Mouse (Mus musculus): ENCODE measurements around the gene Arhgap21.

The Arhgap21 gene

GRCm38 (mm10) chr2:20966176-20967100 lies 2.2 kb downstream of the Arhgap21 start:
- DNase-seq = no peak

- DNase-seq = no peak
Measured at GRCm38 (mm10) chr2:20965361-20965760, 3.3 kb downstream of the Arhgap21 start.

- no peak for DNase-seq
Measured at GRCm38 (mm10) chr2:20964461-20964860, 4.2 kb downstream of the Arhgap21 start.

- DNase-seq = no peak
Measured at GRCm38 (mm10) chr2:20963226-20963805, 5.4 kb downstream of the Arhgap21 start.

GRCm38 (mm10) chr2:20962284-20962683 lies 6.4 kb downstream of the Arhgap21 start:
- no peak for DNase-seq

- DNase-seq = peak; percentile 6
Measured at GRCm38 (mm10) chr2:20961825-20962224, 6.9 kb downstream of the Arhgap21 start.

GRCm38 (mm10) chr2:20961295-20961694 lies 7.4 kb downstream of the Arhgap21 start:
- no peak for DNase-seq

GRCm38 (mm10) chr2:20960668-20961035 lies 8.0 kb downstream of the Arhgap21 start:
- no peak for DNase-seq

GRCm38 (mm10) chr2:20959906-20960667 lies 8.6 kb downstream of the Arhgap21 start:
- no peak for DNase-seq

GRCm38 (mm10) chr2:20959045-20959444 lies 9.6 kb downstream of the Arhgap21 start:
- no peak for DNase-seq

GRCm38 (mm10) chr2:20957995-20958394 lies 10.7 kb downstream of the Arhgap21 start:
- no peak for DNase-seq

- no peak for DNase-seq
Measured at GRCm38 (mm10) chr2:20956716-20957115, 12.0 kb downstream of the Arhgap21 start.

- DNase-seq = no peak
Measured at GRCm38 (mm10) chr2:20955996-20956395, 12.7 kb downstream of the Arhgap21 start.

GRCm38 (mm10) chr2:20955376-20955775 lies 13.3 kb downstream of the Arhgap21 start:
- no peak for DNase-seq

- no peak for DNase-seq
Measured at GRCm38 (mm10) chr2:20952716-20953115, 16.0 kb downstream of the Arhgap21 start.

- DNase-seq = no peak
Measured at GRCm38 (mm10) chr2:20949168-20949567, 19.5 kb downstream of the Arhgap21 start.

GRCm38 (mm10) chr2:20947036-20947435 lies 21.6 kb downstream of the Arhgap21 start:
- DNase-seq = no peak

GRCm38 (mm10) chr2:20945596-20945995 lies 23.1 kb downstream of the Arhgap21 start:
- DNase-seq = no peak

- no peak for DNase-seq
Measured at GRCm38 (mm10) chr2:20943730-20944454, 24.8 kb downstream of the Arhgap21 start.

- DNase-seq = no peak
Measured at GRCm38 (mm10) chr2:20943222-20943621, 25.5 kb downstream of the Arhgap21 start.

GRCm38 (mm10) chr2:20942434-20943198 lies 26.1 kb downstream of the Arhgap21 start:
- no peak for DNase-seq

- DNase-seq = no peak
Measured at GRCm38 (mm10) chr2:20941105-20941504, 27.6 kb downstream of the Arhgap21 start.

All from thymus, postnatal 25 days (tissue).